Mouse (Mus musculus): ENCODE results near the gene Muc15. TPM values are rescaled to one million over a fixed set of nuclear protein-coding genes. Genes with fewer than 3 reads are reported as not detected.
A peak's percentile ranks its signal among the peaks of the same experiment; 100 is the strongest.

Gene Muc15
- polyA plus RNA-seq (2015; fragmentation: Nextera tagmentation; extraction: Ambion mirVana): 6.9 and 8.4 TPM in 2 replicates

DNA sequence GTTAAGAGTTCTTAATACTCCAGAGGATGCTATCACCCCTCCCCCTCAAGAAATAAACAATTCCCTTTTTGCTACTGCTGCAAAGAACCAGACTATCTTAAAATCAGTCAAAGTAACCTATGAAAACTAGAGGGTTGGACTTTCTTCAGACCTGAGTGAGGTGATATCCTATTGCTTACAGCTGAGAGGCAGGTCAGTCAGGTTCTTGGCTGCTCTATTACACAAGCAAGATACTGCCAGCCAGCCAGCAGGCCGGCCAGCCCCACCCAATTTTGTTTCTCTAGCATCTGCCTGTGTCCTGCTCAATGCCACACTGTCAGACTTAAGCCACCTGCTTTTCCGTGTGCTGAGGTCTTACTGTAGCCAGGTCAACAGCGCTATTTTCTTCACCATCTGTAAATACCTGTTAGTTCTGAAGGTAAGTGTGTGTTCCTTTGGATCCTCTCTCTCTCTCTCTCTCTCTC is at the start of gene Muc15:
Gene Muc15, plus strand, starts transcription at position 51 of the 464 bp plus-strand sequence.
- H3K9me3 ChIP-seq (replicated peaks): no peaks in the 10 kb centered on the region
- H3K36me3 ChIP-seq: no peaks in the 10 kb centered on the region
- no peak within 1 kb of the TSS for H3K4me3 ChIP-seq (replicated peaks)
- WGBS: 56% methylated on average over 3 of the region's 3 CpGs
- H3K4me1 ChIP-seq: no peaks in the 10 kb centered on the region
- no peaks in the 10 kb centered on the region for H3K27me3 ChIP-seq
- no peak within 1 kb of the TSS for H3K9ac ChIP-seq
- no peak within 1 kb of the TSS for H3K27ac ChIP-seq (replicated peaks)
- no peak for ATAC-seq (ENCODE audit: insufficient number of reproducible peaks, low FRiP score, low TSS enrichment, low read depth)
- H3K4me2 ChIP-seq (replicated peaks): no peak within 1 kb of the TSS

GRCm38 (mm10) chr2:110709436-110709835 is 11.7 kb upstream of the Muc15 start:
- no peaks in the 10 kb centered on the region for H3K27me3 ChIP-seq
- H3K4me3 ChIP-seq (replicated peaks): no peak overlapping the region
- WGBS: 81% methylated on average over 3 of the region's 3 CpGs
- H3K4me2 ChIP-seq (replicated peaks): no peak overlapping the region
- no peaks in the 10 kb centered on the region for H3K4me1 ChIP-seq
- no peaks in the 10 kb centered on the region for H3K9me3 ChIP-seq (replicated peaks)
- no peak overlapping the region for H3K9ac ChIP-seq
- ATAC-seq (ENCODE audit: insufficient number of reproducible peaks, low FRiP score, low TSS enrichment, low read depth): no peak
- no peaks in the 10 kb centered on the region for H3K36me3 ChIP-seq
- H3K27ac ChIP-seq (replicated peaks): peak overlapping the region; percentile 65

DNA sequence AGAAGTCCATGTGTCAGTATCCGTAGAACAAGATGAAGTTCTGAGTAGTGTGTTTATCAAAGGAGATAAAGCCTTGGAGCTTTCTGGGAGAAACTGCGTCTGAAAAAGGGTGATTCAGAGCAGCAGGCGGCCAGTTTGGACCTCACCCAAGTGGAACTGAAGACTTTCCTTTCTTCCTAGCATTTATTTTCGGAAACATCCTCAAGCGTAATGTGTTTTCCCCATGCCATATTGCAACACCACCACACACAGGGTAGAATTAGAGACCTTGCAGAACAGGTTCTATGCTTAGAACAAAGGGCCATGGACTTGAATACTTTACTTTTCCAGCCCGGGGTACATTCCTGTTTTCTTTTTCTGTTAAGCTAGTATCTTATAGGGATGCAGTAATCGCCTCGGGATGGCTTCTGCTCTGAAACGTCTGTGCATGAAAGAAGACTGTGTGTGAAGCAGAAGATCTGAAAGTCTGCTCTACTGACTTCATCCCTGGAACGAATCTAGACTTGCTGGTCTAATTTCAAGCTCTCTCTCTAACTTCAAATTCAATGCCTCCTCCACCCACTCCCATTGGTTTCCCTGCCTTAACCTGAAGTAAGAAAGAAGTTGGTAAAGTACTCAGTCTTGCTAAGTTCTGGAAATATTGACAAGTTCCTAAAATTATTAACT is 11.0 kb upstream of the Muc15 start:
- Histone ChIP-seq H3K9ac (no peak overlapping the region), H3K4me2 (replicated peaks) (no peak overlapping the region), H3K4me3 (replicated peaks) (no peak overlapping the region), H3K27ac (replicated peaks) (peak overlapping the region; percentile 73), H3K9me3 (replicated peaks) (no peaks in the 10 kb centered on the region), H3K36me3 (no peaks in the 10 kb centered on the region), H3K4me1 (no peaks in the 10 kb centered on the region), H3K27me3 (no peaks in the 10 kb centered on the region)
- WGBS: 54% methylated on average over 10 of the region's 10 CpGs
- ATAC-seq (ENCODE audit: insufficient number of reproducible peaks, low FRiP score, low TSS enrichment, low read depth): peak; percentile 79

- Histone ChIP-seq H3K27me3 (no peaks in the 10 kb centered on the region), H3K9me3 (replicated peaks) (no peaks in the 10 kb centered on the region), H3K4me3 (replicated peaks) (no peak overlapping the region), H3K4me1 (no peaks in the 10 kb centered on the region), H3K9ac (no peak overlapping the region), H3K27ac (replicated peaks) (no peak overlapping the region), H3K4me2 (replicated peaks) (no peak overlapping the region), H3K36me3 (no peaks in the 10 kb centered on the region)
- ATAC-seq (ENCODE audit: insufficient number of reproducible peaks, low FRiP score, low TSS enrichment, low read depth): no peak
Observed at GRCm38 (mm10) chr2:110719051-110719450, 2.1 kb upstream of the Muc15 start.

DNA sequence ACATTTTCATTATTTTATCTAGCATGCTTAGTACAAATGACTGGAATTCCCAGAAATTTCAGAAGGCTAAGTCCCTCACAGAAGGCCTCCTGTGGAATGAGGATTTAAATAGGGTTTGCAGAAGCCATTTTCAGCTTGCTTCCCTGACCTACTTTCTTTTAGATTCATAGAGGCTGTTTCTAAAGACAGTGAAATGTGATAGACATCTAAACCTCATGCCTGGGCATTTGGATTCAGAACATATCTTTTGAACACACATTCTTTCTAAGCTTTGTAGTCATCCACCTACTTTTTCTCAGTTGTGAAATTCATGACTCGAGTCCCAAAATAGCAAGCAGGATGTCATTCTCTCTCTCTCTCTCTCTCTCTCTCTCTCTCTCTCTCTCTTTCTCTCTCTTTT is 1.1 kb downstream of the Muc15 start:
- no peak for ATAC-seq (ENCODE audit: insufficient number of reproducible peaks, low FRiP score, low TSS enrichment, low read depth)
- H3K4me2 ChIP-seq (replicated peaks): no peak overlapping the region
- no peaks in the 10 kb centered on the region for H3K9me3 ChIP-seq (replicated peaks)
- H3K4me3 ChIP-seq (replicated peaks): no peak overlapping the region
- H3K9ac ChIP-seq: no peak overlapping the region
- H3K27ac ChIP-seq (replicated peaks): no peak overlapping the region
- 50% methylated on average over 1 of the region's 1 CpGs for WGBS
- no peaks in the 10 kb centered on the region for H3K27me3 ChIP-seq
- H3K36me3 ChIP-seq: no peaks in the 10 kb centered on the region
- H3K4me1 ChIP-seq: no peaks in the 10 kb centered on the region

DNA sequence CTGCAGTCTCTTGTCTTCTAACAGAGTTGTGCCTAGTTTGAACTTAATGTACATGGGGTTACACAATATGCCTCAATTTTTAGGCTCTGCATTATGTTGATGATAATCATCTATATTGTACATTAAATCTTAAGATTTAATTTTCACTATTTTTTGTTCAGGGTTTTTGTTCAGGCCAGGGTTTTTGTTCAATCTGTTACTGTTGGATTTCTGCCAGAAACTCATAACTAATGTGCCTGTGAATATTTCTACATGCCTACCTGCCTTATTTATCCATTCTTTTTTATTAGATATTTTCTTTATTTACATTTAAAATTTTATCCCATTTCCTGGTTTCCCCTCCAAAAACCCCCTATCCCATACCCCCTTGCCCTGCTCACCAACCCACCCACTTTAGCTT is 5.0 kb downstream of the Muc15 start:
- Histone ChIP-seq H3K27me3 (no peaks in the 10 kb centered on the region), H3K36me3 (no peaks in the 10 kb centered on the region), H3K4me3 (replicated peaks) (no peak overlapping the region), H3K4me1 (no peaks in the 10 kb centered on the region), H3K9ac (no peak overlapping the region), H3K4me2 (replicated peaks) (no peak overlapping the region), H3K9me3 (replicated peaks) (no peaks in the 10 kb centered on the region), H3K27ac (replicated peaks) (no peak overlapping the region)
- ATAC-seq (ENCODE audit: insufficient number of reproducible peaks, low FRiP score, low TSS enrichment, low read depth): no peak

GRCm38 (mm10) chr2:110737236-110737635 is 16.1 kb downstream of the Muc15 start:
- H3K4me3 ChIP-seq (replicated peaks): no peak overlapping the region
- no peak for ATAC-seq (ENCODE audit: insufficient number of reproducible peaks, low FRiP score, low TSS enrichment, low read depth)
- no peaks in the 10 kb centered on the region for H3K9me3 ChIP-seq (replicated peaks)
- no peak overlapping the region for H3K4me2 ChIP-seq (replicated peaks)
- H3K27me3 ChIP-seq: no peaks in the 10 kb centered on the region
- no peak overlapping the region for H3K9ac ChIP-seq
- H3K36me3 ChIP-seq: no peaks in the 10 kb centered on the region
- no peaks in the 10 kb centered on the region for H3K4me1 ChIP-seq
- WGBS: 67% methylated on average over 4 of the region's 4 CpGs
- no peak overlapping the region for H3K27ac ChIP-seq (replicated peaks)

DNA sequence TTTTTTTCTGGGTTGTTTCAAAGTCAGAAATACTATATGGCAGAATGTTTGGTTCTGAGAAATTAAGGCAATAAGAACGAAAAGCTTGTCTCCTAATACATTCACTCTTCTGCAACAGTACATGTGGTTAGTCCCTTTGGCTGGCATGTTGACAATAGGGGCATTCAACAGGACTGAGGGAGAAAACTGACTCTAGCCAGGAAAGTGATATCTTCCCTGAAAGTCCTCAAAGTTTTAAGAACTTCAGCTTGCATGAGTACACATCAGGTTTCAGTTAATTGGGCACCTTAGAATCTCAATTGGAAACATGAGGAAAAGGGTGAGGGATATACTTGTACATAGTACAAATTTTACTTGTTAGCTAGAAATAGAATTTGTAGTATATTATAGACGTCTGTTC is 16.8 kb downstream of the Muc15 start:
- Histone ChIP-seq H3K27ac (replicated peaks) (no peak overlapping the region), H3K36me3 (no peaks in the 10 kb centered on the region), H3K4me2 (replicated peaks) (no peak overlapping the region), H3K9me3 (replicated peaks) (no peaks in the 10 kb centered on the region), H3K4me1 (no peaks in the 10 kb centered on the region), H3K27me3 (no peaks in the 10 kb centered on the region), H3K4me3 (replicated peaks) (no peak overlapping the region), H3K9ac (no peak overlapping the region)
- ATAC-seq (ENCODE audit: insufficient number of reproducible peaks, low FRiP score, low TSS enrichment, low read depth): no peak
- 20% methylated on average over 2 of the region's 2 CpGs for WGBS

DNA sequence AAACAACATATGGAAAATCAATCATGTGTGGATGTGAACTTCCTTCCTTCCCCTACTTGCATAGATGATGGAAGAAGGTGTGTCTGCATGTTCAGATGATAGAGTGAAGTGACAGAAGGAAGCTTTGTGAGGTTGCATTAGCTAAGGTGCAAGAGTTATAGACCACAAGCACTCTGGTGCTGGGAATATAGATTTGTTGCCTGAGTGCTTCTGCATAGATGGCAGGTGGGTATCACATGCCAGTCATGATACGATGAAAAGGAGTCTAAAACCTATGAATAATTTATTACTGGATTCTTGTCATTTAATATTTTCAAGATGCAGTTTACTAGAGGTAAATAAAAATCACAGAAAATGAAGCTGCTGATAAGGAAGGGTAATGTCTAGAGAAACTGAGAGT is 18.6 kb downstream of the Muc15 start:
- Histone ChIP-seq H3K9ac (no peak overlapping the region), H3K27me3 (no peaks in the 10 kb centered on the region), H3K27ac (replicated peaks) (no peak overlapping the region), H3K4me2 (replicated peaks) (no peak overlapping the region), H3K4me3 (replicated peaks) (no peak overlapping the region), H3K9me3 (replicated peaks) (no peaks in the 10 kb centered on the region), H3K4me1 (no peaks in the 10 kb centered on the region), H3K36me3 (no peaks in the 10 kb centered on the region)
- ATAC-seq (ENCODE audit: insufficient number of reproducible peaks, low FRiP score, low TSS enrichment, low read depth): no peak
- WGBS: 55% methylated on average over 1 of the region's 1 CpGs

DNA sequence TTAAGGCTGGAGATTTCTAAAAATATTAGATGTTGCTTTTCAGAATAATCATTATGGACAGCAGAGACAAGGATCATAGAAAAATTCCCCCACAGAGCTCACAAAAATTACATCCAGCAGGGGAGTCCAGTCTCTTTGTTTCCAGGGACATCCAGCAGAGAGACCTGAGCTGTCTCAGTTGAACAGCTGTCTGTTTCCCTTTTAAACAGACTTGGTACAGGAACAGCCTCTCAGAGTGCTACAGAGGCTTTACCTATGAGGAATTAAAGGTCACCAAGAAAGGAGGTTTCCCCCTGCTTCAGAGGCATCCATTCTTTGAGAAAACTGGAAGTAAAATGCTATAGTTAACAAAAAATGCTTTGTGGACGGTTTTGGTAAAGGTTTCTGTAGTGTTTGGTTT is 19.4 kb downstream of the Muc15 start:
- no peak for ATAC-seq (ENCODE audit: insufficient number of reproducible peaks, low FRiP score, low TSS enrichment, low read depth)
- no peaks in the 10 kb centered on the region for H3K36me3 ChIP-seq
- no peaks in the 10 kb centered on the region for H3K9me3 ChIP-seq (replicated peaks)
- 62% methylated on average over 1 of the region's 1 CpGs for WGBS
- no peak overlapping the region for H3K27ac ChIP-seq (replicated peaks)
- no peak overlapping the region for H3K4me3 ChIP-seq (replicated peaks)
- H3K4me2 ChIP-seq (replicated peaks): no peak overlapping the region
- no peaks in the 10 kb centered on the region for H3K4me1 ChIP-seq
- no peak overlapping the region for H3K9ac ChIP-seq
- H3K27me3 ChIP-seq: no peaks in the 10 kb centered on the region

DNA sequence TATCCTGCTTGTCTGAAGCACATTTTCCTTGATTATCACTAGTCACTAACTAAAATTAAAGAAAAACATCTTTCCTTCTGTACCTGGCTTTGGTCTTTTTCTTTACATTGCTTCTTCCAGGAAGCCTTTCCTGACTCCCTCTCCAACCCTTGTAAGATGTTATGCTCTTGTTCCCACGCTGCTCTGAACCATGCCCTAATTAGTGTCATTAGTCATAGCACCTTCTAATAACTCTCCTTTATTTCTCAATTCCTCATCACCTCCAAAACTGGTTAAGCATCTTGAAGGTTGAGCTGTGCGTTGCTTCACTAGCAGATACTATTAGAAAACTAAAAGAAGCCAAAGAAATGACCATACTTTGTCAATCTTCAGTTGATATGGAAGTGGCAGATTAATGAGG is 36.4 kb downstream of the Muc15 start:
- no peak for ATAC-seq (ENCODE audit: insufficient number of reproducible peaks, low FRiP score, low TSS enrichment, low read depth)
- Histone ChIP-seq H3K4me3 (replicated peaks) (no peak overlapping the region), H3K9ac (no peak overlapping the region), H3K4me2 (replicated peaks) (no peak overlapping the region), H3K9me3 (replicated peaks) (no peaks in the 10 kb centered on the region), H3K36me3 (no peaks in the 10 kb centered on the region), H3K27ac (replicated peaks) (no peak overlapping the region), H3K4me1 (no peaks in the 10 kb centered on the region), H3K27me3 (no peaks in the 10 kb centered on the region)
- WGBS: 73% methylated on average over 2 of the region's 2 CpGs

GRCm38 (mm10) chr2:110759434-110759833 is 38.3 kb downstream of the Muc15 start:
- H3K4me3 ChIP-seq (replicated peaks): no peak overlapping the region
- no peak overlapping the region for H3K27ac ChIP-seq (replicated peaks)
- H3K4me1 ChIP-seq: no peaks in the 10 kb centered on the region
- H3K9ac ChIP-seq: no peak overlapping the region
- H3K27me3 ChIP-seq: no peaks in the 10 kb centered on the region
- H3K9me3 ChIP-seq (replicated peaks): no peaks in the 10 kb centered on the region
- 72% methylated on average over 2 of the region's 2 CpGs for WGBS
- ATAC-seq (ENCODE audit: insufficient number of reproducible peaks, low FRiP score, low TSS enrichment, low read depth): no peak
- H3K36me3 ChIP-seq: no peaks in the 10 kb centered on the region
- no peak overlapping the region for H3K4me2 ChIP-seq (replicated peaks)
